Mouse (Mus musculus) forelimb bud, embryonic 11.5 days (tissue): ENCODE measurements at regions not wholly inside any gene's neighbourhood (a gene's known extent, or its start where the extent isn't known, plus 50 kb on each side); places are given as distances from the start of the nearest gene placed in this dataset.
"Not testable (repeated sequence)": the region's sequence is repeated elsewhere in the genome, so short reads cannot be mapped to it uniquely, and the experiment has no call there.

Source experiments
- DNase-seq: peaks from one replicate; pipeline ENCODE4 v3.0.0-alpha.2; 2012; ENCODE audit warnings: low read depth, low spot score

DNA sequence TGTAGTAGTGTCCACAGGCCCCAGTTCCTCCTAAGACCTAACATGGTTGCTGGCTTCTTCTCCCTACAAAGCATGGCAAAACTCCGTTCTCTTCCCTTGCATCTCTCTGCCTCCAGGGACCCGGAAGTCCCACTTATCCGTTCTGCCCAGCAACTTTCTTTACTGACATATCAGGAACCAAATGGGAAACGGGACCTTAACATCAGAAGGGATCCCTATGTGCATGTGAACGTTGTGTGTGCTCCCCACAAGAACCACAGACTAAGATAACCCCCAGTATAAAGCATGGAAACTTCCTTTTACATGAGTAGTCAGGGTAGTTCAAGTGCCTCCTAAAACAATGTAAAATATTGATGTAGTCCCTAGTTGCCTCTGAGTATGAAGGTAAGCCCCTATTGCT is 61.6 kb downstream of the Zxdb start:
- no peak for DNase-seq

DNA sequence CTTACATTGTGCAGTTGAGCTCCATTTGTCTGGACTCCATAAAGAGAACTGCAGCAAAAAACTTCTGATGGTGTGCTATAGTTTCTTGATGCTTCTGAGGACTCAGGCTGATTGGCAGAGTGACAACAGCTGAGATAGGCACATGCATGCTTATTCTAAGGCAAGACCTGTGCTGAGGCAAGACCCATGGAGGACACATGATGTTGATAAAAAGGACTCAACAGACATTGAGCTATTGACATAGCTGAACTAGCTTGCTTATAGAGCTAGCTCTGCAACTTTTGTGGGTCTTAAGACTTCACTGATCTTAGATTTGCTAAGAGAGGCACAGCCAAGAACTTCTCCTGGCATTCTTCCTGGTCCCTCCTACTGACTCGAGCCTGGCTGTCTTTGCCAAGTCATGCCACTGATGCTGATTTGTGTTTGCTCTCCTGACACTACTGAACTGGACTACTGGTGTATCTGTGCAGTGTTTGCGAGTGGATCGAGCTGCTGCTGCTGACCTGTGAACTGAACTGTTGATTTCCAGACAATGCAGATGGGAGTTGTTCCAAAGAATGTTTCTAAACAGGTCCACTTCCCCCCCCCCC is 64.1 kb downstream of the Zxdb start:
- no peak for DNase-seq

DNA sequence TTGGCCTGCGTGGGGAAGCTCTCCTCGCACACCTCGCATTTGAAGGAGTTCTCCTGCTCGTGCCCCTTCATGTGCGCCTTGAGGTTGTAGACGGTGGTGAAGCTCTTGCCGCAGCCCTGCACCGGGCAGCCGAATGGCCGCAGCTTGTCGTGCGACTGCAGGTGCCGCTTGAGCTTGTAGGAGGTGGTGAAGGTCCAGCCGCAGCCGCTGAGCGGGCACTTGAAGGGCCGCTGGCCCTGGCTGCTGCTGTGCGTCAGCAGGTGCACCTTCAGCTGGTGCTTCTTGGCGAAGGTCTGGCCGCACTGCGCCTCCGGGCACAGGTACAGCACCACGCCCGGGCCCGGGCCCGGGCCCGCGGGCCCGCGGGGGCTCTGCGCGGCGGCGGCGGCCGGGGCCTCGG is 72.5 kb downstream of the Zxdb start:
- not testable (repeated sequence) for DNase-seq

- DNase-seq: not testable (repeated sequence)
These were observed 73.2 kb downstream of the Zxdb start for GRCm38 (mm10) chrX:94797348-94798182.

GRCm38 (mm10) chrX:94798183-94798619 is 73.8 kb downstream of the Zxdb start:
- DNase-seq: not testable (repeated sequence)

- DNase-seq: not testable (repeated sequence)
These were observed 88.4 kb downstream of the Zxdb start for GRCm38 (mm10) chrX:94812760-94813159.

- not testable (repeated sequence) for DNase-seq
These were observed 103.2 kb downstream of the Zxdb start for GRCm38 (mm10) chrX:94827524-94827923.

DNA sequence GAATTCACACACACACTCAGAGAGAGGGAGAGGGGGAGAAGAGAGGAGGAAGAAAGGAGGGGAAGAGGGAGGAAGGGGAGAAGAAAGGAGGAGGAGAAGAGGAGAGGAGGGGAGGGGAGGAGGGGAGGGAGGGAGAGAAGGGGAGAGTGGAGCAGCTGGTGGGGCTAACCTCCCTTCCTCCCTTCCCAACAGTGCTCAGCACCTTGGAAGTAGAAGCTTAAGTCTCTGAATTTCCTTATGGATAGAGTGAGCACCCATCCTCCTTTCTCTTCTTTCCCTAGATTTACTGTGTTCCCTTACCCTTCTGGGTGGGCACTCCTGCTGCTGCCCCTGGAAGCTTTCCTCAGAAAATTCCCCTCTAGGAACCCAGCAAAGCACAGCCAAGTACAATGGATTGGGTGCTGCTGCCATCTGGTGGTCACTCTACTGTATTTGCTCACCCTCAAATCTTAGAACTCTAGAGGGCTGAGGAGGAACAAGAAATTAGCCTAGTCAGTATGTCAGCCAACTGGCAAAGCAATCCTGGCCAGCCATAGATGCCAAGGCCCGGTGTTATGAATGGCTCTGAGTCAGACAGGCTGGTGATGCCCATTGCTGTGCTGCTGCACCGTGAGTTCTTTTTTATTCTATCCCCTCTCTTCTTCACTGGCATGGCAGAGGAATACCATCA is 119.9 kb downstream of the Zxdb start:
- DNase-seq: not testable (repeated sequence)

- not testable (repeated sequence) for DNase-seq
These were observed 125.2 kb downstream of the Zxdb start for GRCm38 (mm10) chrX:94849549-94849948.

DNA sequence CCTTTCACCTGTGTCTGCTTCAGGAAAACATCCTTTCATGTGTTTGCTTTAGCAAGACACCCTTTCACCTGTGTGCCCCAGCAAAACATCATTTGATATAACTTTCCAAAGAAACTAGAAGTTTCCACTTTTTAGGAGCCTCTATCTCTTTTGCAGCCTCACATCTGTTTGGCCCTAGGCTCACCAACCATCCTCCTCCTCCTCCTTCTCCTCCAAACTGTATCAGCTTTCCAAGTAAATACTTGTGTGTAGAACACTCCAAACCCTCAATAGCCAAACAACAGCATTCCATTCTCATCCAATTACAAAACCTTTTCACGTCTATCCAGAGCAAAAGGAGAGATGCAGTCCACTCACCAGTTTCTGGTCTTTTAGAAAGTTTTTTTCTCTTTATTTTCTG is 133.1 kb downstream of the Zxdb start:
- no peak for DNase-seq

DNA sequence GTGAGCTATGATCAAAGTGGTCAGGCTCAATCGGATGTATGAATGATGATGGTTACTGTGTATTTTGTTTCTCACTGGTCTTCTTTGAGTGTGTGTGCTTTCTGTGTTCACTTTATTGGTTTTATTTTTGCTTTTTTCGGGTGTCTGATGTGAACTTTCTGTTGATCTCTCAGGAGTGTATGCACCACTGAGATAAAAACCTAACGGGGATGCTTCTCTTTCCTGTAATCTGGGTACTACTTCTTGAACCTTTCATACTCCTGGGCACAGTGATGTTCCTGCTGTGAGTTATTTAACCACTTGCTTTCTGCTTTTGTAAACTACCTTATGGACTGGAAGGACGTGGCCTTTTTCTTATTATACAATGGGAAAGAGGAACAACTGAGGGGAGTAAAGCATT is 133.6 kb downstream of the Zxdb start:
- no peak for DNase-seq

- no peak for DNase-seq
These were observed 138.8 kb downstream of the Zxdb start for GRCm38 (mm10) chrX:94863123-94863522.

DNA sequence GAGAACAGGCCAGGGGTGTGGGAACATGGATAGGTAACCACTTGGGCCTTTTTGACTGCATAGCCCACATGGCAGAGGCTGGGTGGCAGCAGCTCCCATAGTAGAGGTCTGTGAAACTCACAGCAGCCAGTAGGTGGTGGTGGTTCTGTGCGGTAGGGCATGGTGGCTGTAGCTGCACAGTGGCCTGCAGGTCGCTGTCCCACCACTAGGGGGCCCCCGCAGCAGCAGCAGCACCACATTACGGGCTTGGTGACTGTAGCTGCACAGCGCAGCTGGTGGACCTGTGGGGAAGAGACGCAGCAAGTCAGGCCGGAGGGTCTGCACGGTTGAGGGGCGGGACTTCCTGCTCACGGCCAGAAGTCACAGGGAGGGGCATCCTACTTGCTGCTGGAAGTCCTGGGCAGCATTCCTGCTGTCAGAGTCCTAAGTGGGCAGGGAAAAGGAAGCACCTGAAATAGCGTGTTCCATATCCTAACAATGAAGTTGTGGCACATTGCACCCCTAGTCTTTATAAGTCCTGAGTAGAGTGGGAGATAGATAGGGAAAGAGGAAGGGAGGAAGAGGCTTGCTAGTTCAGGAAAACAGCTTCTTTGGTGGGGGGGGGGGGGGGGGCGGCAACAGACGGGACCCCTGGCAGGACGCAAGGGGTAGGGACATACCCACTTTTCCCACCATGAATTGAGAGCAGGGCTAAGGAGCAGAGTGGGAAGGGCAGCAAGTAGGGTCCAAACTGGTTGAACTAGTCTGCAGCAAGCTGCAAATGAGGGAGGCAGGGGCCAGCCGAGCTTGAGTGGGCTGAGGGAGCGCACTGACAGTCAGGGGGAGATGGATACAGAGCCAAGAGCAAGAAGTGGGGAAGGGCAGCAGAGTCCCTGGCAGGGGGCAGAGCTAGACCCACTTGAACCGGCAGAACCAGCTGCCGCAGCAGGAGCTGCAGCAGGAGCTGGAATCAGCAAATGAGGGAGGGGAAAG is 141.4 kb downstream of the Zxdb start:
- peak; percentile 90 for DNase-seq

DNA sequence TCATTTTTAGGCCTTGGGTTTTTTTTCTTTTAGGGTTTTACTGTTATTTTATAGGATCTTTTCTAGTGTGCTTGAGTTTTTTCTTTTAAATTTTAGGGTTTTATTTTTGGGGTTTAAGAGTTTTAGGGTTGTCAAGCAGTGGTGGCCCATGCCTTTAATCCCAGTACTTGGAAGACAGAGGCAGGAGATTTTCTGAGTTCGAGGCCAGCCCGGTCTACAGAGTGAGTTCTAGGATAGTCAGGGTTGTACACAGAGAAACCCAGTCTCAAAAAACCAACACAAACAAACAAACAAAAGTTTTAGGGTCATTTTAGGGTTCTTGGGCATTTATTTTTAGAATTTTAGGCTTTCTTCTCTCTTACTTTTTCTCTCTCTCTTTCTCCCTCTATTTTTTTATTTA is 142.9 kb downstream of the Spin4 start:
- DNase-seq: not testable (repeated sequence)
